Mouse (Mus musculus) kidney, postnatal 0 days (tissue): Measurements from ENCODE around the gene Nlrp3. TPM values are rescaled to one million over a fixed set of nuclear protein-coding genes. Genes with fewer than 3 reads are reported as not detected.

Experiments used
- ATAC-seq: fragments of 200-750 bp; cut with Nextera tagmentation; replicated peaks from 2 replicates; pipeline ENCODE4 v1.8.0; 2017; ENCODE audit warnings: low read depth, moderate number of reproducible peaks, moderate TSS enrichment, moderate library complexity; ENCODE audit not compliant: low FRiP score
- DNase-seq: peaks from one replicate; pipeline ENCODE4 v3.0.0-alpha.2; 2016; ENCODE audit warnings: low spot score
- H3K27ac ChIP-seq: fragments of 300-500 bp; sonication (generic); 2 replicates; pipeline ENCODE4 v1.5.1; 2014; ENCODE audit warnings: mild to moderate bottlenecking
- H3K27me3 ChIP-seq: fragments of 300-500 bp; sonication (generic); 2 replicates; pipeline ENCODE4 v1.6.1; 2014; ENCODE audit warnings: low read length, mixed read lengths; ENCODE audit not compliant: insufficient read depth
- H3K36me3 ChIP-seq: fragments of 300-500 bp; sonication (generic); 2 replicates; pipeline ENCODE4 v1.6.1; 2014; ENCODE audit warnings: low read length, mixed read lengths; ENCODE audit not compliant: insufficient read depth
- H3K4me1 ChIP-seq: fragments of 300-500 bp; sonication (generic); replicated peaks from 2 replicates; pipeline ENCODE4 v1.6.1; 2014; ENCODE audit warnings: antibody characterized with exemption, low read length, mixed read lengths; ENCODE audit not compliant: insufficient read depth
- H3K4me2 ChIP-seq: fragments of 300-500 bp; sonication (generic); 2 replicates; pipeline ENCODE4 v1.6.1; 2014; ENCODE audit warnings: mild to moderate bottlenecking, low read length, moderate library complexity, mixed read lengths
- H3K4me3 ChIP-seq: fragments of 300-500 bp; sonication (generic); replicated peaks from 2 replicates; pipeline ENCODE4 v1.5.1; 2014; ENCODE audit warnings: low read depth, low read length
- H3K9ac ChIP-seq: fragments of 300-500 bp; sonication (generic); 2 replicates; pipeline ENCODE4 v1.6.1; 2014; ENCODE audit warnings: low read depth, low read length
- H3K9me3 ChIP-seq: fragments of 300-500 bp; sonication (generic); replicated peaks from 2 replicates; pipeline ENCODE4 v1.6.1; 2016; ENCODE audit warnings: low read length, inconsistent platforms, mixed read lengths
- CTCF ChIP-seq: IDR thresholded peaks from 2 replicates; pipeline ENCODE4 v1.5.1; 2016; ENCODE audit warnings: antibody characterized with exemption, low read depth, mild to moderate bottlenecking, moderate library complexity
- WGBS: fragments of 180-500 bp; shearing (Covaris S2); extraction: QIAGEN DNeasy Blood & Tissue Kit; methylation state at CpG from one replicate; pipeline ENCODE4 v1.1.7; 2014; 5-methylcytosine and 5-hydroxymethylcytosine counted together
- polyA plus RNA-seq: library from polyadenylated mRNA; unstranded; fragments of >200 nt; fragmentation: Nextera tagmentation; extraction: Ambion mirVana; gene quantifications from 2 replicates; pipeline ENCODE4 v1.2.1, GENCODE M21; 2015

Nlrp3 gene
- polyA plus RNA-seq, 1 experiment from 2014 or later = 0.09 TPM

- H3K9ac ChIP-seq = no peak overlapping the region
- H3K27me3 ChIP-seq = no peaks in the 10 kb centered on the region
- DNase-seq (no peak), ATAC-seq (no peak)
- H3K36me3 ChIP-seq = no peaks in the 10 kb centered on the region
- no peak overlapping the region for H3K27ac ChIP-seq
- no peaks in the 10 kb centered on the region for H3K9me3 ChIP-seq
- H3K4me3 ChIP-seq = no peak overlapping the region
- 0 out of 2 replicates have a peak, but pooled peaks cover 3% of the 10 kb centered on the region for H3K4me1 ChIP-seq
- H3K4me2 ChIP-seq = no peak overlapping the region
- WGBS = 54% methylated on average over 10 of the region's 10 CpGs
- TF ChIP-seq CTCF = no peak
Observed at GRCm38 (mm10) chr11:59518226-59518625, 23.1 kb upstream of the Nlrp3 start.

- ATAC-seq = no peak
- H3K4me1 ChIP-seq = 0 out of 2 replicates have a peak, but pooled peaks cover 3% of the 10 kb centered on the region
- no peaks in the 10 kb centered on the region for H3K36me3 ChIP-seq
- no peak for DNase-seq
- H3K9me3 ChIP-seq = no peaks in the 10 kb centered on the region
- TF ChIP-seq CTCF = no peak
- WGBS = 60% methylated on average over 6 of the region's 6 CpGs
- H3K27me3 ChIP-seq = no peaks in the 10 kb centered on the region
- no peak overlapping the region for H3K27ac ChIP-seq
- no peak overlapping the region for H3K9ac ChIP-seq
- no peak overlapping the region for H3K4me2 ChIP-seq
- no peak overlapping the region for H3K4me3 ChIP-seq
Observed at GRCm38 (mm10) chr11:59519741-59520495, 21.4 kb upstream of the Nlrp3 start.

DNA sequence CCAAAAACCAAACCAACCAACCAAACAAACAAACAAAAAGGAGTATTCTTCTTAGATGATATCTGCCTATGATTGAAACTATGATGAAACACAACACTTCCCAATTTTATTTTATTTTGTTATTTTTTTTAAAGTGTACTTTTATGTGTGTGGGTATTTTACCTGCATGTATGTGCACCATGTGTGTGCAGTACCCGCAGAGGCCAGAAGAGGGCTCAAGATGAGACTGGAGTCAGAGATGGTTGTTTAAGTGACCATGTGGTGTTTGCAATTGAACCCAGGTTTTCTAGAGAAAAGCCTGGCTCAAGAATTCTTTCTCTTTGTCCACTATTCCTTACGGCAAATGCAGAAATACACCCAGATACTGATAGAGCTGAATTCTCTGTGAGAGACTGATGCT is 17.2 kb upstream of the Nlrp3 start:
- 97% methylated on average over 2 of the region's 2 CpGs for WGBS
- no peak overlapping the region for H3K4me3 ChIP-seq

DNA sequence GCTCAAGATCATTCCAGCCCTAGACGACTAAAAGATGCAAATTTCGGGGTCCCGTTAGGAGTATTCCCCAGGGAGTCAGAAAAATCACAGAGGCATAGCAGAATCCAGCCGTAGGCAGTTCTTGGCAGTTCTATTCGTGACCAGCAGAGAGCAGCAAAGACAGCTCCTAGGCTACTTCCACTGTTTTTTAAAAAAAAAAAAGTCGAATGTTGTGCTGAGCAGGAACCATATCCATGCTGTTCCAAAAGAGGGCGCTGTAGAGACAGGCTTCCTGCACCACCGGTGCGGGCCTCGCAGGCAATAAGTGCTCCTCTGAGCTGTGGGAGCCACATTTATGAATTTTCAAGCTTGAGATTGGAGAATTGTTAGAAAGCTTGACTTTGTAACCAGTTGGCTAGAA is 16.1 kb upstream of the Nlrp3 start:
- no peaks in the 10 kb centered on the region for H3K27me3 ChIP-seq
- TF ChIP-seq CTCF = peak; percentile 93
- H3K9me3 ChIP-seq = no peaks in the 10 kb centered on the region
- 5% methylated on average over 10 of the region's 10 CpGs for WGBS
- H3K4me2 ChIP-seq = no peak overlapping the region
- no peaks in the 10 kb centered on the region for H3K4me1 ChIP-seq
- no peak overlapping the region for H3K27ac ChIP-seq
- H3K9ac ChIP-seq = no peak overlapping the region
- H3K36me3 ChIP-seq = no peaks in the 10 kb centered on the region
- DNase-seq (peak; percentile 93), ATAC-seq (no peak)
- H3K4me3 ChIP-seq = no peak overlapping the region

More for the DNA sequence above, 17.2 kb upstream of the Nlrp3 start:
- no peaks in the 10 kb centered on the region for H3K9me3 ChIP-seq
- no peak overlapping the region for H3K4me2 ChIP-seq
- no peak for DNase-seq
- no peaks in the 10 kb centered on the region for H3K36me3 ChIP-seq
- H3K27me3 ChIP-seq = no peaks in the 10 kb centered on the region
- no peak overlapping the region for H3K9ac ChIP-seq
- TF ChIP-seq CTCF = 0 out of 2 replicates have a peak, but pooled peaks have one; percentile 18
- 0 out of 2 replicates have a peak, but pooled peaks cover 3% of the 10 kb centered on the region for H3K4me1 ChIP-seq
- H3K27ac ChIP-seq = no peak overlapping the region
- ATAC-seq = no peak

DNA sequence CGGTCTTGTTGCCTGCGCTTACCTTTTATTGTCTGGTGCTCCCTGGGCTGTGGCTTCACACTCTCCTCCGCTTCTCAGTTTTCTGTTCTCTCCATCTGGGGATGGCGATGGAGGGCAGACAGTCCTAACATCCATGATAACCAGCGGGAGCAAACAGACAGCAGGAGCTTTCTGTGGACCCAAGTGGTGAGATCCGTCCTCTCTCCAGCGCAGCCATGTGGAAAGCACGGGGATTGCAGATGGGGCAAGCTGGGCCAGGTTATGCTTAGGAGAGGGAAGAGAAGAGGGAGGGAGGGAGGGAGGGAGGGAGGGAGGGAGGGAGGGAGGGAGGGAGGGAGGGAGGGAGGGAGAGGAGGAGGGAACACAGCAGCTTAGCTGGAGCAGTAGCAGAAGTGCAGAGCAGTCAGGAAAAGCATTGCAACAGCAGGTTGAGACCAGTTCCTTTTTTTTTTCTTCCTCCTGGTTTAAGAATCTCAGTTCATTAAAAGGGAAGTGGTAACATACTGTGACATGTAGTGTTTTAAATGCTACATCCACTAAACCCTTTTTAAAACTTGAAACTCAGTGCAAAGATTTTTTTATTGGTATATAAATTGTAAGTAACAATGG is 14.8 kb upstream of the Nlrp3 start, which contains the start of gene Zkscan17:
Gene Zkscan17 (minus strand): TSS at position 280 of the 609 bp plus-strand sequence.
- no peak within 1 kb of the TSS for H3K4me2 ChIP-seq
- no peaks in the 10 kb centered on the region for H3K9me3 ChIP-seq
- no peak within 1 kb of the TSS for H3K27ac ChIP-seq
- TF ChIP-seq CTCF = peak; percentile 45; the same call in 1 of the 2 replicates
- no peaks in the 10 kb centered on the region for H3K4me1 ChIP-seq
- DNase-seq (peak; percentile 53), ATAC-seq (no peak)
- no peak within 1 kb of the TSS for H3K9ac ChIP-seq
- H3K27me3 ChIP-seq = no peaks in the 10 kb centered on the region
- H3K4me3 ChIP-seq = no peak within 1 kb of the TSS
- WGBS = 49% methylated on average over 8 of the region's 8 CpGs
- no peaks in the 10 kb centered on the region for H3K36me3 ChIP-seq

- no peak overlapping the region for H3K4me3 ChIP-seq
- H3K4me1 ChIP-seq = no peaks in the 10 kb centered on the region
- no peak for TF ChIP-seq CTCF
- H3K4me2 ChIP-seq = no peak overlapping the region
- H3K27me3 ChIP-seq = no peaks in the 10 kb centered on the region
- DNase-seq (no peak), ATAC-seq (no peak)
- H3K36me3 ChIP-seq = no peaks in the 10 kb centered on the region
- no peaks in the 10 kb centered on the region for H3K9me3 ChIP-seq
- WGBS = 52% methylated on average over 5 of the region's 5 CpGs
- no peak overlapping the region for H3K9ac ChIP-seq
- H3K27ac ChIP-seq = no peak overlapping the region
Observed at GRCm38 (mm10) chr11:59530221-59530620, 11.1 kb upstream of the Nlrp3 start.
